Mouse (Mus musculus) liver, embryonic 14.5 days (tissue): ENCODE data around the gene Alox12. TPM values are rescaled to one million over a fixed set of nuclear protein-coding genes. Genes with fewer than 3 reads are reported as not detected.

Source experiments
- ATAC-seq: fragments of 200-750 bp; cut with Nextera tagmentation; 2 replicates; pipeline ENCODE4 v1.8.0; 2017; ENCODE audit warnings: moderate number of reproducible peaks, mild to moderate bottlenecking, moderate library complexity; ENCODE audit not compliant: insufficient read depth
- DNase-seq, 3 experiments: peaks; one replicate each; pipeline ENCODE4 v3.0.0-alpha.2; 2012 to 2013; ENCODE audit warnings: low read depth in 3 of 3, low spot score in 3 of 3
- H3K27ac ChIP-seq: fragments of 300-500 bp; sonication (generic); 2 replicates; pipeline ENCODE4 v1.5.1; 2014; ENCODE audit warnings: moderate library complexity, mild to moderate bottlenecking, control low read depth, inconsistent platforms
- H3K27me3 ChIP-seq: fragments of 300-500 bp; sonication (generic); 2 replicates; pipeline ENCODE4 v1.6.1; 2014; ENCODE audit warnings: mild to moderate bottlenecking, low read length, moderate library complexity; ENCODE audit not compliant: control insufficient read depth, insufficient read depth
- H3K36me3 ChIP-seq: fragments of 300-500 bp; sonication (generic); replicated peaks from 2 replicates; pipeline ENCODE4 v1.6.1; 2014; ENCODE audit warnings: low read depth; ENCODE audit not compliant: control insufficient read depth, insufficient read depth
- H3K4me1 ChIP-seq, 2 experiments: fragments of 200-500 bp in 1 of 2; fragments of 300-500 bp in 1 of 2; sonication (generic) in 1 of 2; replicated peaks; 2 replicates each; pipeline ENCODE4 v1.6.1; 2012 to 2014; ENCODE audit warnings: antibody characterized with exemption in 1 of 2, inconsistent platforms in 1 of 2, low read length in 1 of 2; ENCODE audit not compliant: control insufficient read depth in 2 of 2, insufficient read depth in 2 of 2
- H3K4me2 ChIP-seq: fragments of 300-500 bp; sonication (generic); 2 replicates; pipeline ENCODE4 v1.6.1; 2014; ENCODE audit warnings: low read depth, mild to moderate bottlenecking, control low read depth, moderate library complexity
- H3K4me3 ChIP-seq, 2 experiments: fragments of 200-500 bp in 1 of 2; fragments of 300-500 bp in 1 of 2; sonication (generic) in 1 of 2; 2 replicates each; pipeline ENCODE4 v1.5.1; 2012 to 2014; ENCODE audit warnings: low read depth in 2 of 2, low read length in 2 of 2, mild to moderate bottlenecking in 2 of 2, control low read depth in 1 of 2, inconsistent platforms in 1 of 2, moderate library complexity in 1 of 2; ENCODE audit not compliant: insufficient read depth in 1 of 2
- H3K9ac ChIP-seq: fragments of 300-500 bp; sonication (generic); replicated peaks from 2 replicates; pipeline ENCODE4 v1.6.1; 2014; ENCODE audit warnings: mild to moderate bottlenecking, control low read depth, moderate library complexity
- H3K9me3 ChIP-seq: fragments of 300-500 bp; sonication (generic); 2 replicates; pipeline ENCODE4 v1.6.1; 2016; ENCODE audit warnings: low read length, mixed read lengths; ENCODE audit not compliant: control insufficient read depth
- CTCF ChIP-seq: IDR thresholded peaks from 2 replicates; pipeline ENCODE4 v1.5.1; 2016; ENCODE audit warnings: antibody characterized with exemption, low read depth, control low read depth
- EP300 ChIP-seq: IDR thresholded peaks from 2 replicates; pipeline ENCODE4 v1.6.1; 2016; ENCODE audit warnings: antibody characterized with exemption, low read depth
- WGBS: fragments of 180-500 bp; shearing (Covaris S2); extraction: QIAGEN DNeasy Blood & Tissue Kit; methylation state at CpG from one replicate; pipeline ENCODE4 v1.1.7; 2014; ENCODE audit not compliant: insufficient replicate concordance; 5-methylcytosine and 5-hydroxymethylcytosine counted together
- polyA plus RNA-seq, 2 experiments: library from polyadenylated mRNA; depleted of rRNA in 1 of 2; stranded (reverse) in 1 of 2; unstranded in 1 of 2; fragments of >200 nt; fragmentation: Nextera tagmentation in 1 of 2; extraction: Ambion mirVana in 1 of 2; gene quantifications; 2 replicates each; pipeline versions ENCODE4 v1.2.1 to v1.2.3; 2012 to 2014

The Alox12 gene
- polyA plus RNA-seq, 2 experiments, result 11.2 to 13.6 TPM

- ATAC-seq, result no peak
- TF ChIP-seq EP300 (no peak), CTCF (no peak)
- Histone ChIP-seq H3K36me3 (no peaks in the 10 kb centered on the region), H3K4me1 (peaks cover 36 to 38% of the 10 kb centered on the region in 2 experiments), H3K27me3 (peaks cover 20% of the 10 kb centered on the region), H3K9ac (no peak overlapping the region; the same call in 1 of the 2 replicates), H3K27ac (no peak overlapping the region), H3K9me3 (no peaks in the 10 kb centered on the region), H3K4me3 (no peak overlapping the region), H3K4me2 (peak overlapping the region; percentile 87)
- no peak for DNase-seq
- 62% methylated on average over 4 of the region's 4 CpGs for WGBS
Observed at GRCm38 (mm10) chr11:70227661-70228245, 27.4 kb downstream of the Alox12 start.

DNA sequence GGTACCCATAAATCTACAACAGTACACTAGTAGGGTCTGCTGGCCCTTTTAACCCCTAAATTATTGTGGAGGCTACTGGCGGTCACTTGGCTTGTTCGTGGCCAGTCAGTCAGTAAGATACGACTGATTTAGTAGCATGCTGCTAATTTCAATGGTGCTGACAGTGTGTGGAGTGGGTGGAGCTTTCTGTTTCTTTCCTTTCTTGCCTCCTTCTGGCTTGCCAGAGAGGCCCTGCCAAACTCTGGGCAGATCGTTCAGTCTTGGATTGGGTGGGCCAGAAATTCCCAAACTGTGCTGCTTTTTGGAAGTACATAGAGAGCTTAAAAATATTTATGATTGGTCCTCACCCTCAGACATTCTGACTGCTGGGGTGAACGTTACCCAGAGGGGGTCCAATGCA, 28.0 kb downstream of the Alox12 start:
- Histone ChIP-seq H3K4me1 (peaks cover 41 to 44% of the 10 kb centered on the region in 2 experiments), H3K27ac (no peak overlapping the region; the same call in 1 of the 2 replicates), H3K4me3 (0 out of 4 replicates have a peak overlapping the region, but pooled peaks of 1 of the 2 experiments have one; percentile 21)

GRCm38 (mm10) chr11:70226602-70226890, 28.6 kb downstream of the Alox12 start:
- TF ChIP-seq EP300 (no peak), CTCF (no peak)
- Histone ChIP-seq H3K27me3 (peaks cover 20% of the 10 kb centered on the region), H3K4me3 (peak overlapping the region; percentile 21; a peak in 3 of 4 replicates), H3K27ac (no peak overlapping the region; the same call in 1 of the 2 replicates), H3K9me3 (no peaks in the 10 kb centered on the region), H3K4me2 (peak overlapping the region; percentile 53), H3K36me3 (no peaks in the 10 kb centered on the region), H3K4me1 (peaks cover 43 to 47% of the 10 kb centered on the region in 2 experiments), H3K9ac (peak overlapping the region; percentile 12; the same call in 1 of the 2 replicates)
- 31% methylated on average over 18 of the region's 18 CpGs for WGBS
- no peak for DNase-seq
- no peak for ATAC-seq

More for the DNA sequence above, 28.0 kb downstream of the Alox12 start:
- ATAC-seq (no peak), DNase-seq (no peak)
- 45% methylated on average over 5 of the region's 5 CpGs for WGBS
- no peaks in the 10 kb centered on the region for H3K9me3 ChIP-seq
- H3K36me3 ChIP-seq, result no peaks in the 10 kb centered on the region
- peak overlapping the region; percentile 53 for H3K4me2 ChIP-seq
- TF ChIP-seq CTCF (no peak), EP300 (no peak)
- H3K27me3 ChIP-seq, result peaks cover 20% of the 10 kb centered on the region
- peak overlapping the region; percentile 3; the same call in 1 of the 2 replicates for H3K9ac ChIP-seq

DNA sequence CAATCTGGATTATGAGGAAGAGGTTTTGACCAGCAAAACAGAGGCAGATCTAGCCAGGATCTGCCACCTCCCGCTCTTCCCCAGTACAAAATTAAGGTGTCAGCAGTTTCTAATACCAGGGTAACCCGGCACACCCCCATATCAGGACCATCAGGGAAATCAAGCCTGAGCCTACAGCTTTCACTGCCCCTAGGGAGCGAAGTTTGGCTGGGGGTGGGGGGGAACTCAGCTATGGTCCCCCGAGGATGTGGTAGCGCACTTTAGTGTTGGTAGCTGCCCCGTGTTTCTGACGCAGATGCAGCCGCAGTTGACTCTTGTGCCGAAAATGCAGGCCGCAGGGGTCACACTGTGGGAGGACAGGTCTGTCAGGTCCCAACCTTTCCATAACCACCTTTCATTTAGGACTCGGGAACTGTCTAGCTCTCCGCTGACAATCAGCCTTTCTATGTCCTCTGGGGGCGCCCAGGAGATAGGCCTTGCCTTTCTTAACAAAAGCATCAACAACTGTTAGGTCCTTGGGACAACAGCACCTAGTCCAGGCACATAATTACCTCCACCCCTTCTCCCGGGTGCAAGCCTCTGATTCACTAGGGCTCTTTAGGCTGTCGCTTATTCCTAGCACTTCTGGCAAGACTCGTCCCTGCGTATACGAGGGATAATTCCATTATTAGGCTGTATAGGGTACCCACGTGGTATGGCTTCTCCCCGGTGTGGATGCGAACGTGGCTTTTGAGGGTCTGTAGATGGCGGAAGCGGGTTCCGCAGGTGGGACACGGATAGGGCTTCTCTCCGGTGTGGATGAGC, 29.2 kb downstream of the Alox12 start:
- 44% methylated on average over 27 of the region's 27 CpGs for WGBS
- ATAC-seq (no peak), DNase-seq (no peak)
- H3K4me1 ChIP-seq, result peaks cover 43 to 47% of the 10 kb centered on the region in 2 experiments
- no peaks in the 10 kb centered on the region for H3K36me3 ChIP-seq
- no peak for TF ChIP-seq EP300
- peak; percentile 18; the same call in 1 of the 2 replicates for TF ChIP-seq CTCF
- no peak overlapping the region for H3K27ac ChIP-seq
- H3K9me3 ChIP-seq, result no peaks in the 10 kb centered on the region
- H3K4me2 ChIP-seq, result peak overlapping the region; percentile 53
- H3K9ac ChIP-seq, result peak overlapping the region; percentile 12; the same call in 1 of the 2 replicates
- peaks cover 20% of the 10 kb centered on the region for H3K27me3 ChIP-seq
- H3K4me3 ChIP-seq, result peak overlapping the region; percentile 21; a peak in 3 of 4 replicates

DNA sequence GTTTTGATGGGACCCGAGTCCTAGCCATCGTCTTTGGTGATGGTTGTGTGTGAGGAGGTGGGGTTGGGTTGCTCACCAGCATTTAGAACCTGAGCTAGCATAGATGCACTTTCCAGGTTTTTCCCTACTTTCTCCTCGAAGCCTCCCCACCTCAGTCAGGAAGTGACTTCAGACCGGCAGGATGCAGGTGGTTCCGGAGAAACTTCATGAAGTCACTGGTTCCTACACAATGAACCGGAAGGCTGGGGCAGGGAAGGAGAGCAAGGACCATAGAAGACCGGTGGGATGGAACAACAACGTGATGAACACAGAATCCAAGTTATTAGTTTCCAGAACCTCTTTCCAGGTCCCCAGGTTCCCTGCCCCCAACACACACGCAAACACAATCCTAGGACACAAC, 31.4 kb downstream of the Alox12 start:
- no peak for ATAC-seq
- Histone ChIP-seq H3K4me1 (peaks cover 41 to 45% of the 10 kb centered on the region in 2 experiments), H3K27ac (no peak overlapping the region; the same call in 1 of the 2 replicates), H3K9ac (no peak overlapping the region), H3K36me3 (no peaks in the 10 kb centered on the region), H3K9me3 (no peaks in the 10 kb centered on the region), H3K4me2 (no peak overlapping the region), H3K4me3 (no peak overlapping the region), H3K27me3 (peaks cover 5% of the 10 kb centered on the region)
- TF ChIP-seq EP300 (no peak), CTCF (no peak)
- WGBS, result 38% methylated on average over 9 of the region's 9 CpGs
- no peak for DNase-seq
